Mouse (Mus musculus) heart, embryonic 13.5 days (tissue): ENCODE data around the gene 2010111I01Rik. TPM values are rescaled to one million over a fixed set of nuclear protein-coding genes. Genes with fewer than 3 reads are reported as not detected.

Experiments
- ATAC-seq: fragments of 200-750 bp; cut with Nextera tagmentation; 2 replicates; pipeline ENCODE4 v1.8.0; 2017; ENCODE audit warnings: moderate TSS enrichment; ENCODE audit not compliant: insufficient number of reproducible peaks, low FRiP score, low TSS enrichment; ENCODE audit errors: extremely low read depth
- H3K27ac ChIP-seq: fragments of 300-500 bp; sonication (generic); replicated peaks from 2 replicates; pipeline ENCODE4 v1.5.1; 2015; ENCODE audit warnings: moderate library complexity, mild to moderate bottlenecking, inconsistent platforms
- H3K27me3 ChIP-seq: fragments of 300-500 bp; sonication (generic); replicated peaks from 2 replicates; pipeline ENCODE4 v1.6.1; 2015; ENCODE audit warnings: mild to moderate bottlenecking, inconsistent platforms
- H3K36me3 ChIP-seq: fragments of 300-500 bp; sonication (generic); 2 replicates; pipeline ENCODE4 v1.6.1; 2015; ENCODE audit warnings: mild to moderate bottlenecking, inconsistent platforms
- H3K4me1 ChIP-seq: fragments of 300-500 bp; sonication (generic); 2 replicates; pipeline ENCODE4 v1.6.1; 2015; ENCODE audit warnings: inconsistent platforms
- H3K4me2 ChIP-seq: fragments of 300-500 bp; sonication (generic); 2 replicates; pipeline ENCODE4 v1.6.1; 2015; ENCODE audit warnings: inconsistent platforms, mild to moderate bottlenecking, moderate library complexity
- H3K4me3 ChIP-seq: fragments of 300-500 bp; sonication (generic); 2 replicates; pipeline ENCODE4 v1.5.1; 2015; ENCODE audit warnings: moderate library complexity, mild to moderate bottlenecking, inconsistent platforms
- H3K9ac ChIP-seq: fragments of 300-500 bp; sonication (generic); 2 replicates; pipeline ENCODE4 v1.6.1; 2015; ENCODE audit warnings: inconsistent platforms, mild to moderate bottlenecking, moderate library complexity
- H3K9me3 ChIP-seq: fragments of 300-500 bp; sonication (generic); 2 replicates; pipeline ENCODE4 v1.6.1; 2016; ENCODE audit warnings: inconsistent platforms
- WGBS: fragments of 180-500 bp; shearing (Covaris S2); methylation state at CpG from one replicate; pipeline ENCODE4 v1.1.7; 2015; ENCODE audit warnings: mixed read lengths; 5-methylcytosine and 5-hydroxymethylcytosine counted together
- polyA plus RNA-seq: library from polyadenylated mRNA; unstranded; fragments of >200 nt; fragmentation: Nextera tagmentation; extraction: Ambion mirVana; gene quantifications from 2 replicates; pipeline ENCODE4 v1.2.1, GENCODE M21; 2015

2010111I01Rik gene
- polyA plus RNA-seq, 1 experiment from 2014 or later: 57.7 TPM

GRCm38 (mm10) chr13:62956776-62957175, 7.9 kb upstream of the 2010111I01Rik start:
- H3K9ac ChIP-seq: no peak overlapping the region
- no peak overlapping the region; the same call in 1 of the 2 replicates for H3K27ac ChIP-seq
- no peak for ATAC-seq
- peaks cover 14% of the 10 kb centered on the region for H3K4me1 ChIP-seq
- H3K27me3 ChIP-seq: 0 out of 2 replicates have a peak, but pooled peaks cover 2% of the 10 kb centered on the region
- H3K4me3 ChIP-seq: no peak overlapping the region
- 49% methylated on average over 10 of the region's 10 CpGs for WGBS
- no peak overlapping the region for H3K4me2 ChIP-seq
- no peaks in the 10 kb centered on the region for H3K36me3 ChIP-seq
- H3K9me3 ChIP-seq: no peaks in the 10 kb centered on the region

GRCm38 (mm10) chr13:62963358-62963757, 1.3 kb upstream of the 2010111I01Rik start:
- H3K4me3 ChIP-seq: no peak overlapping the region
- H3K27me3 ChIP-seq: 0 out of 2 replicates have a peak, but pooled peaks cover 5% of the 10 kb centered on the region
- H3K4me2 ChIP-seq: no peak overlapping the region
- no peak for ATAC-seq
- no peak overlapping the region for H3K27ac ChIP-seq
- no peaks in the 10 kb centered on the region for H3K9me3 ChIP-seq
- H3K36me3 ChIP-seq: 0 out of 2 replicates have a peak, but pooled peaks cover 4% of the 10 kb centered on the region
- H3K4me1 ChIP-seq: peaks cover 9% of the 10 kb centered on the region
- WGBS: 73% methylated on average over 2 of the region's 2 CpGs
- no peak overlapping the region for H3K9ac ChIP-seq

GRCm38 (mm10) chr13:62968223-62968622, 3.5 kb downstream of the 2010111I01Rik start:
- Histone ChIP-seq H3K4me3 (no peak overlapping the region), H3K9me3 (no peaks in the 10 kb centered on the region)
- WGBS: 80% methylated on average over 12 of the region's 12 CpGs

GRCm38 (mm10) chr13:62970515-62971269, 6.0 kb downstream of the 2010111I01Rik start:
- Histone ChIP-seq H3K27ac (peak overlapping the region; percentile 82), H3K27me3 (no peaks in the 10 kb centered on the region), H3K4me3 (no peak overlapping the region), H3K4me2 (peak overlapping the region; percentile 24), H3K9ac (no peak overlapping the region), H3K9me3 (no peaks in the 10 kb centered on the region), H3K4me1 (peaks cover 39% of the 10 kb centered on the region), H3K36me3 (0 out of 2 replicates have a peak, but pooled peaks cover 4% of the 10 kb centered on the region)
- 53% methylated on average over 11 of the region's 11 CpGs for WGBS
- peak; percentile 42; the same call in 1 of the 2 replicates for ATAC-seq

More at GRCm38 (mm10) chr13:62968223-62968622, 3.5 kb downstream of the 2010111I01Rik start:
- Histone ChIP-seq H3K9ac (no peak overlapping the region), H3K36me3 (0 out of 2 replicates have a peak, but pooled peaks cover 4% of the 10 kb centered on the region), H3K4me1 (peaks cover 36% of the 10 kb centered on the region), H3K27ac (no peak overlapping the region), H3K27me3 (no peaks in the 10 kb centered on the region), H3K4me2 (no peak overlapping the region)
- ATAC-seq: no peak

- WGBS: 77% methylated on average over 3 of the region's 3 CpGs
- Histone ChIP-seq H3K4me2 (no peak overlapping the region), H3K4me3 (no peak overlapping the region), H3K27ac (peak overlapping the region; percentile 66; the same call in 1 of the 2 replicates), H3K9ac (no peak overlapping the region), H3K4me1 (peaks cover 38% of the 10 kb centered on the region), H3K27me3 (no peaks in the 10 kb centered on the region), H3K9me3 (no peaks in the 10 kb centered on the region), H3K36me3 (0 out of 2 replicates have a peak, but pooled peaks cover 4% of the 10 kb centered on the region)
- ATAC-seq: no peak
Measured at GRCm38 (mm10) chr13:62972403-62972802, 7.7 kb downstream of the 2010111I01Rik start.

GRCm38 (mm10) chr13:62973111-62973510, 8.4 kb downstream of the 2010111I01Rik start:
- H3K4me2 ChIP-seq: no peak overlapping the region
- H3K27me3 ChIP-seq: no peaks in the 10 kb centered on the region
- H3K9me3 ChIP-seq: no peaks in the 10 kb centered on the region
- H3K9ac ChIP-seq: no peak overlapping the region
- H3K36me3 ChIP-seq: no peaks in the 10 kb centered on the region
- H3K4me1 ChIP-seq: peaks cover 45% of the 10 kb centered on the region
- no peak for ATAC-seq
- no peak overlapping the region for H3K4me3 ChIP-seq
- no peak overlapping the region for H3K27ac ChIP-seq
- WGBS: 74% methylated on average over 4 of the region's 4 CpGs

- Histone ChIP-seq H3K27ac (peak overlapping the region; percentile 62; the same call in 1 of the 2 replicates), H3K4me1 (peaks cover 41% of the 10 kb centered on the region), H3K9me3 (no peaks in the 10 kb centered on the region), H3K36me3 (no peaks in the 10 kb centered on the region), H3K27me3 (no peaks in the 10 kb centered on the region), H3K4me3 (no peak overlapping the region), H3K9ac (no peak overlapping the region), H3K4me2 (no peak overlapping the region)
- ATAC-seq: no peak
Measured at GRCm38 (mm10) chr13:62978104-62978503, 13.4 kb downstream of the 2010111I01Rik start.

- no peak overlapping the region for H3K9ac ChIP-seq
- no peak overlapping the region for H3K4me3 ChIP-seq
- 65% methylated on average over 4 of the region's 4 CpGs for WGBS
- H3K9me3 ChIP-seq: no peaks in the 10 kb centered on the region
- no peaks in the 10 kb centered on the region for H3K36me3 ChIP-seq
- ATAC-seq: no peak
- H3K27me3 ChIP-seq: no peaks in the 10 kb centered on the region
- H3K4me1 ChIP-seq: peaks cover 36% of the 10 kb centered on the region
- H3K27ac ChIP-seq: peak overlapping the region; percentile 62
- H3K4me2 ChIP-seq: no peak overlapping the region
Measured at GRCm38 (mm10) chr13:62978784-62979183, 14.1 kb downstream of the 2010111I01Rik start.

- peaks cover 32% of the 10 kb centered on the region for H3K4me1 ChIP-seq
- WGBS: 75% methylated on average over 4 of the region's 4 CpGs
- no peaks in the 10 kb centered on the region for H3K36me3 ChIP-seq
- H3K9ac ChIP-seq: no peak overlapping the region
- no peaks in the 10 kb centered on the region for H3K27me3 ChIP-seq
- ATAC-seq: no peak
- H3K4me2 ChIP-seq: no peak overlapping the region
- peak overlapping the region; percentile 62 for H3K27ac ChIP-seq
- H3K9me3 ChIP-seq: no peaks in the 10 kb centered on the region
- H3K4me3 ChIP-seq: no peak overlapping the region
Measured at GRCm38 (mm10) chr13:62979215-62979614, 14.5 kb downstream of the 2010111I01Rik start.

GRCm38 (mm10) chr13:62980131-62980530, 15.4 kb downstream of the 2010111I01Rik start:
- peak overlapping the region; percentile 16 for H3K27ac ChIP-seq
- H3K36me3 ChIP-seq: no peaks in the 10 kb centered on the region
- H3K4me3 ChIP-seq: no peak overlapping the region
- H3K27me3 ChIP-seq: no peaks in the 10 kb centered on the region
- 70% methylated on average over 2 of the region's 2 CpGs for WGBS
- no peak overlapping the region for H3K9ac ChIP-seq
- H3K4me1 ChIP-seq: peaks cover 32% of the 10 kb centered on the region
- ATAC-seq: no peak
- no peaks in the 10 kb centered on the region for H3K9me3 ChIP-seq
- no peak overlapping the region for H3K4me2 ChIP-seq

GRCm38 (mm10) chr13:62984485-62984884, 19.8 kb downstream of the 2010111I01Rik start:
- no peaks in the 10 kb centered on the region for H3K9me3 ChIP-seq
- no peak overlapping the region for H3K9ac ChIP-seq
- 58% methylated on average over 3 of the region's 3 CpGs for WGBS
- H3K4me3 ChIP-seq: no peak overlapping the region
- H3K4me2 ChIP-seq: no peak overlapping the region
- no peak for ATAC-seq
- no peaks in the 10 kb centered on the region for H3K27me3 ChIP-seq
- no peaks in the 10 kb centered on the region for H3K36me3 ChIP-seq
- H3K4me1 ChIP-seq: peaks cover 11% of the 10 kb centered on the region
- no peak overlapping the region for H3K27ac ChIP-seq
